Mouse (Mus musculus) frontal cortex, adult 2 months (tissue): ENCODE data around the gene Rap1gap. TPM values are rescaled to one million over a fixed set of nuclear protein-coding genes. Genes with fewer than 3 reads are reported as not detected.

Experiments
- DNase-seq, 2 experiments: peaks; one replicate each; pipeline ENCODE4 v3.0.0; 2022; ENCODE audit warnings: low spot score in 1 of 2; ENCODE audit errors: extremely low spot score in 1 of 2
- polyA plus RNA-seq: library from polyadenylated mRNA; depleted of rRNA; stranded (reverse); fragments of >200 nt; gene quantifications from 2 replicates; pipeline ENCODE4 v1.2.3, GENCODE M21; 2012; rRNA removed

The Rap1gap gene
- 265 and 280 TPM in 2 replicates for polyA plus RNA-seq

DNA sequence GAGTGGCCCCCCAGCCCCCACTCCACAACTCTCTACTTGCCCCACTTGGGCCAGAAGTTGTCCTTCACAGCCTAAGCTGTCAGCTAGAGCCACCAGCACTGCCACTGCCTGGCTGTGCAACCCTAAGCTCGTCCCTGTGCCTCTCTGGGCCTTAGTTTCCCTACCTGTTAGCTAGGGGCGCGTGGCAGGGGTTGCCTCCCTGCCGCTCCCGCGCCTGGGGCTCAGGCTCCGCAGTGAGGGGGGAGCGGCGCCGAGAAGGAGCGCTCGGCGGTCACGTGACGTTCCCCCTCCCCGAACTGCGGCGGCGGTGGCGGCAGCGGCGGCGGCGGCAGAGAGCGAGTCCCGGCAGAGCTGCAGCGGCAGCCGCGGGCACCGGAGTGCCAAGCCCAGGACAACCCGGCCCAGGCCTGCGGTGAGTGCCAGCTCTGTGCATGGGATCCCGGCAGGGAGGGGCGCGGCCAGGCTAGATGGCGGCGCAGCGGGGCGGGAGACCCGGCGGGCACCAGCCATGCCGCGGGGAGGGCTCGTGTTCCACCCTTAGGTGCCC lies at the start of gene Rap1gap:
Gene Rap1gap (plus strand): TSS at position 294 of the 547 bp plus-strand sequence.
- peak in 1 of 2 experiments; percentile 79 for DNase-seq

- no peak for DNase-seq
Observed at GRCm38 (mm10) chr4:137622847-137623246, 41.7 kb upstream of the Rap1gap start.

DNA sequence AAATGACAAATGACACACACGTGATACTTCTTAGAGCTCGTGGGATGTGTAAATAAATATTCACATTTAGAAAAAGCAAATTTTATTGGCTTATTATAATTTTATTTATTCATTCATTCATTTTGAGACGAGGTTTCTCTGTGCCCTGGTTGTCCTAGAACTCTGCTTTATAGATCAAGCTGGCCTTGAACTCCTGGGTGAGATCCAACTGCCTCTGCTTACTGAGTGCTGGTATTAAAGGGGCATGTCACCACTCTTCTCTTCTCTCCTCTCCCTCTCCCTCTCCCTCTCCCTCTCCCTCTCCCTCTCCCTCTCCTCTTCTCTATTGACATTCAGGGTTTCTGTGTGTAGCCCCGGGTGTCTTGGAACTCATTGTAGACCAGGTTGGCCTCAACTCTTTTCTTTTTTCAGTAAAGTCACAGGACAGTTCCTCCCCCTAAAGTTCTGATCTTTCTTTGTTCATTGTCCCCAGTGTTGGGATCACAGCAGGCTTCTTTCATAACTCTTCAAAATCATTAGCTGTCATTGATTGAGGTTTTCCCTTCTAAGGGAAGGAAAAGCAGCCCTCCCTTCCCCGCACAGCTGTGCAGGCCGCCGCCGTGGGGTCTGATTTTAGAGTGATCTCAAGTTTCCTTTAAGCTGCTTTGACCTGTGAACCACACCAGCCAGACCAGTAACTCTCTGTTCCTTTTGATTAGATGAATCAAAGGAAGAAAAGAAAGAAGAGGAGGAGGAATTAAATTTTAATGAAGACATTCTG lies 36.9 kb upstream of the Rap1gap start:
- no peak for DNase-seq

DNA sequence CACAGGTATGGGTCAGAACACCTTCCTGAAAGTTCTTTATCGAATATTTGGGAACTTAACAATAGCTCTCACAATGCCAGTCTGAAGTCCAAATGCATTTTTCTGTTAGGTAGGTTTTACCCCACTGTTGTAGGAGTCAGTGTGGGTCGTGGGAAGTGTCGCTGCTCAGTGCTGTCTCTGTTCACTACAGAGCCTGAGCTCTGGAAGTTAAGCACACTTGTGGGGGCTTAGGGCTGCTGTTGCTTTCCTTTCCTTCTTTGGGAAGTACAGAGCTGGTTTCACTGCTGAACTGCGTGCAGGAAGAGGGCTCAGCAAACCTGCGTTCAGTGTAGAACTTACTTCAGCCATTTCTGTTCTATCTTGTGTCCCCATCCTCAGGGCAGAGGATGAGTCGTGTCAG lies 36.1 kb upstream of the Rap1gap start:
- peak in 1 of 2 experiments; percentile 45 for DNase-seq

- peak in 1 of 2 experiments; percentile 32 for DNase-seq
Observed at GRCm38 (mm10) chr4:137629354-137629753, 35.2 kb upstream of the Rap1gap start.

- DNase-seq, result no peak
Observed at GRCm38 (mm10) chr4:137630153-137630552, 34.4 kb upstream of the Rap1gap start.

GRCm38 (mm10) chr4:137631596-137631995 lies 32.9 kb upstream of the Rap1gap start:
- no peak for DNase-seq

DNA sequence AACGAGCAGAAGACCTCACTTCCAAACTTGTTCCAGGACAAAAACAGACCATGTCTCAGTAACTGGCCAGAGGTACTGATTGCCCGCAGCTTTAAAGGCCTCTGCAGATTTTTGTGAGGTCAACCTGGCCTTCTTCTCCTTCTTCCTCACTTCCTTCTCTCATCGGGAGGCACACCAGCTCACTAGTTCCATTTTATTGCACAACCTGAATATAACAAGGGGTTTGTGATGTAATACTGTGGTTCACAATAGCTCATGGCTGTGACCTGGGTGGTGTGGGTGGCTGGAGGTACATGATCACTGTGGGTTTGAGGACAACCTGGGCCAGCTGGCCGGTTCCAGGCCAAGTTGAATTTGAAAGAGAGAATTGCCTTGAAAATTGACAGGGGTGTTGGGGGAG lies 31.1 kb upstream of the Rap1gap start:
- DNase-seq, result no peak

GRCm38 (mm10) chr4:137636597-137636996 lies 27.9 kb upstream of the Rap1gap start:
- no peak for DNase-seq

GRCm38 (mm10) chr4:137641556-137641955 lies 23.0 kb upstream of the Rap1gap start:
- DNase-seq, result no peak

GRCm38 (mm10) chr4:137642101-137642500 lies 22.4 kb upstream of the Rap1gap start:
- no peak for DNase-seq

GRCm38 (mm10) chr4:137643459-137643858 lies 21.1 kb upstream of the Rap1gap start:
- no peak for DNase-seq

DNA sequence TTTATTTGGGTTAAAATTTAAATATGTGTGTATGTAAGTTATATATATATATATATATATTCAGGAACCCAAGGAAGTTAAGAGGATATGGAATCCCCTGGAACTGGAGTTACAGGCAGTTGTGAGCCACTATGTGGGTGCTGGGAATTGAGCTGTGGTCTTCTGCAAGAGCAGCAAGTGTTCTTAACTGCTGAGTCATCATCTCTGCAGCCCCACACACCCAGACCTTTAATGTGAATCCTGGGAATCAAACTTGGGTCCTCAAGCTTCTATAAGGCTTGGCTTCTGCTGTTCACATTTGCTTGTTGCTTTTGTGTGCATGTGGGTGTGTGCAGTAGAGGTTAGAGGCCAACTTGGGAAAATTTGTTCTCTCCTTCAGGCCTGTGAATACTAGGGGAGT lies 18.3 kb upstream of the Rap1gap start:
- DNase-seq, result no peak

DNA sequence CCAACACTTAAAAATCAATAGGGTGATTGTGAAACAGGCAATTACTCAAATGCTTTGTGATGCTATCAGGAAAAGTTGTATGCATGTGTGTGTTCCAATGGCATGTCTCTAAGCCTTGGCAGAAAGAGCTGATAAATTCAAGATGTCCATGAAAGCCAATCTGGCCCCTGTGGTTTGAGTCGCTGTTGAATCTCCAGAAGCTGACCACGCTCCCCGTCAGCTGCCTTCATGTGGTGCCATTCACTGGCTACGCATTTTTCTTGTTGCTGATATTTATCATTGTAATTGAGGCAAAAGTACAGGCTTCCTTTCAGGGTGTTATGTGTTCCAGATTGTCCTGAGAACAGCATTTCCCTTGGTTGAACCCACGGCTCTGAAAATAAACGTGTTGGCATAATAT lies 16.9 kb upstream of the Rap1gap start:
- DNase-seq, result no peak

- peak in 1 of 2 experiments; percentile 64 for DNase-seq
Observed at GRCm38 (mm10) chr4:137648230-137648629, 16.3 kb upstream of the Rap1gap start.

DNA sequence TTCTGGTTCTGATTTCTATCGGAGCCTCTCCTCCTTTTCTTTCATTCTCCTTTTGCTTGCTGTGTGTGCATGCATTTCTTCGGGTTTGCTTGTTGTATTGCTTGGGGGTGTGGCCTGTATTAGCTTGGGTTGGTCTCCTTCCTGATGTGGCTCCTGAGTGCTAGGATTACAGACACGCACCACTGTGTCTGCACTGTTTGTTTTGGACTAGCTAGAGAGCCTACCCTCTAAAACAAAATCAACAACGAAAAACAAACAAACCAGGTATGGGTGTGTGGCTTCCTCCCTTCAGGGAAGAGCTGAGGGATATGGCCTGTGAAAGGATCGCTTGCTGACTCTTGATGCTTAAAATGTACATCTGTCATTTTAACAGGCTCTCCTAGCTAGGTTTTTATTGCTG lies 13.6 kb upstream of the Rap1gap start:
- DNase-seq, result no peak

GRCm38 (mm10) chr4:137652835-137653346 lies 11.6 kb upstream of the Rap1gap start:
- no peak for DNase-seq

GRCm38 (mm10) chr4:137655241-137656031 lies 9.1 kb upstream of the Rap1gap start:
- DNase-seq, result no peak

GRCm38 (mm10) chr4:137657674-137658073 lies 6.9 kb upstream of the Rap1gap start:
- no peak for DNase-seq

GRCm38 (mm10) chr4:137659541-137659940 lies 5.0 kb upstream of the Rap1gap start:
- DNase-seq, result no peak

- DNase-seq, result no peak
Observed at GRCm38 (mm10) chr4:137660364-137661077, 4.0 kb upstream of the Rap1gap start.
